Mouse (Mus musculus) heart, embryonic 10.5 days (tissue): ENCODE measurements around the gene Ret. TPM values are rescaled to one million over a fixed set of nuclear protein-coding genes. Genes with fewer than 3 reads are reported as not detected.

ENCODE experiments used
- DNase-seq: peaks from one replicate; pipeline ENCODE4 v3.0.0-alpha.2; 2017; ENCODE audit warnings: low spot score
- H3K27ac ChIP-seq: fragments of 300-500 bp; sonication (generic); 2 replicates; pipeline ENCODE4 v1.5.1; 2016; ENCODE audit warnings: mild to moderate bottlenecking
- H3K27me3 ChIP-seq: fragments of 300-500 bp; sonication (generic); 2 replicates; pipeline ENCODE4 v1.6.1; 2016; ENCODE audit warnings: mild to moderate bottlenecking; ENCODE audit not compliant: poor library complexity, insufficient read depth, severe bottlenecking
- H3K36me3 ChIP-seq: fragments of 300-500 bp; sonication (generic); 2 replicates; pipeline ENCODE4 v1.6.1; 2016; ENCODE audit warnings: mild to moderate bottlenecking, moderate library complexity
- H3K4me1 ChIP-seq: fragments of 300-500 bp; sonication (generic); 2 replicates; pipeline ENCODE4 v1.6.1; 2016; ENCODE audit warnings: mild to moderate bottlenecking
- H3K4me3 ChIP-seq: fragments of 300-500 bp; sonication (generic); 2 replicates; pipeline ENCODE4 v1.5.1; 2016; ENCODE audit warnings: mild to moderate bottlenecking, moderate library complexity
- H3K9me3 ChIP-seq: fragments of 300-500 bp; sonication (generic); 2 replicates; pipeline ENCODE4 v1.6.1; 2016; ENCODE audit warnings: mild to moderate bottlenecking, moderate library complexity
- WGBS: fragments of 180-500 bp; shearing (Covaris S2); methylation state at CpG from one replicate; pipeline ENCODE4 v1.1.7; 2016; 5-methylcytosine and 5-hydroxymethylcytosine counted together
- polyA plus RNA-seq: library from polyadenylated mRNA; unstranded; fragments of >200 nt; fragmentation: Nextera tagmentation; extraction: Ambion mirVana; gene quantifications from 2 replicates; pipeline ENCODE4 v1.2.1, GENCODE M21; 2016

Gene Ret
- polyA plus RNA-seq, 1 experiment from 2014 or later, result 1.3 TPM

GRCm38 (mm10) chr6:118192882-118193281, 4.6 kb downstream of the Ret start:
- no peaks in the 10 kb centered on the region for H3K9me3 ChIP-seq
- no peak overlapping the region for H3K4me3 ChIP-seq
- no peak for DNase-seq
- H3K4me1 ChIP-seq, result peaks cover 26% of the 10 kb centered on the region
- no peak overlapping the region for H3K27ac ChIP-seq
- no peaks in the 10 kb centered on the region for H3K36me3 ChIP-seq
- peaks cover 62% of the 10 kb centered on the region for H3K27me3 ChIP-seq
- 56% methylated on average over 3 of the region's 3 CpGs for WGBS

GRCm38 (mm10) chr6:118192199-118192598, 5.3 kb downstream of the Ret start:
- WGBS, result 74% methylated on average over 4 of the region's 4 CpGs
- H3K4me1 ChIP-seq, result peaks cover 20% of the 10 kb centered on the region
- H3K4me3 ChIP-seq, result no peak overlapping the region
- no peak overlapping the region for H3K27ac ChIP-seq
- H3K27me3 ChIP-seq, result peaks cover 55% of the 10 kb centered on the region
- no peak for DNase-seq
- no peaks in the 10 kb centered on the region for H3K36me3 ChIP-seq
- no peaks in the 10 kb centered on the region for H3K9me3 ChIP-seq

- Histone ChIP-seq H3K27me3 (peaks cover 31% of the 10 kb centered on the region), H3K9me3 (no peaks in the 10 kb centered on the region), H3K4me3 (no peak overlapping the region), H3K4me1 (peaks cover 8% of the 10 kb centered on the region), H3K27ac (no peak overlapping the region), H3K36me3 (no peaks in the 10 kb centered on the region)
- DNase-seq, result no peak
- 53% methylated on average over 3 of the region's 3 CpGs for WGBS
Observed at GRCm38 (mm10) chr6:118189764-118190163, 7.8 kb downstream of the Ret start.

- no peaks in the 10 kb centered on the region for H3K36me3 ChIP-seq
- no peak overlapping the region for H3K27ac ChIP-seq
- no peak for DNase-seq
- H3K9me3 ChIP-seq, result no peaks in the 10 kb centered on the region
- peaks cover 19% of the 10 kb centered on the region for H3K27me3 ChIP-seq
- H3K4me3 ChIP-seq, result no peak overlapping the region
- WGBS, result 25% methylated on average over 9 of the region's 9 CpGs
- H3K4me1 ChIP-seq, result peaks cover 8% of the 10 kb centered on the region
Observed at GRCm38 (mm10) chr6:118188599-118188998, 8.9 kb downstream of the Ret start.

GRCm38 (mm10) chr6:118187285-118187641, 10.3 kb downstream of the Ret start:
- Histone ChIP-seq H3K9me3 (no peaks in the 10 kb centered on the region), H3K27me3 (peaks cover 6% of the 10 kb centered on the region), H3K4me1 (peaks cover 8% of the 10 kb centered on the region), H3K4me3 (no peak overlapping the region), H3K27ac (no peak overlapping the region), H3K36me3 (no peaks in the 10 kb centered on the region)
- WGBS, result 86% methylated on average over 3 of the region's 3 CpGs
- no peak for DNase-seq

GRCm38 (mm10) chr6:118186620-118187284, 10.8 kb downstream of the Ret start:
- Histone ChIP-seq H3K9me3 (no peaks in the 10 kb centered on the region), H3K4me1 (peaks cover 8% of the 10 kb centered on the region), H3K27me3 (peaks cover under 1% of the 10 kb centered on the region), H3K36me3 (no peaks in the 10 kb centered on the region), H3K4me3 (no peak overlapping the region), H3K27ac (no peak overlapping the region)
- 74% methylated on average over 17 of the region's 17 CpGs for WGBS
- no peak for DNase-seq

GRCm38 (mm10) chr6:118184126-118184525, 13.4 kb downstream of the Ret start:
- H3K36me3 ChIP-seq, result no peaks in the 10 kb centered on the region
- no peak for DNase-seq
- H3K9me3 ChIP-seq, result no peaks in the 10 kb centered on the region
- H3K4me3 ChIP-seq, result no peak overlapping the region
- 0 out of 2 replicates have a peak, but pooled peaks cover 3% of the 10 kb centered on the region for H3K27me3 ChIP-seq
- no peak overlapping the region for H3K27ac ChIP-seq
- WGBS, result 89% methylated on average over 10 of the region's 10 CpGs
- H3K4me1 ChIP-seq, result peaks cover 15% of the 10 kb centered on the region

GRCm38 (mm10) chr6:118180085-118180423, 17.5 kb downstream of the Ret start:
- Histone ChIP-seq H3K4me1 (peaks cover 6% of the 10 kb centered on the region; the same call in 1 of the 2 replicates), H3K36me3 (no peaks in the 10 kb centered on the region)

GRCm38 (mm10) chr6:118179316-118180084, 18.0 kb downstream of the Ret start:
- H3K36me3 ChIP-seq, result no peaks in the 10 kb centered on the region
- DNase-seq, result peak; percentile 82
- 0 out of 2 replicates have a peak, but pooled peaks cover 3% of the 10 kb centered on the region for H3K27me3 ChIP-seq
- H3K4me1 ChIP-seq, result peaks cover 6% of the 10 kb centered on the region; the same call in 1 of the 2 replicates
- WGBS, result 63% methylated on average over 13 of the region's 13 CpGs
- no peak overlapping the region for H3K27ac ChIP-seq
- H3K4me3 ChIP-seq, result no peak overlapping the region
- no peaks in the 10 kb centered on the region for H3K9me3 ChIP-seq

More at GRCm38 (mm10) chr6:118180085-118180423, 17.5 kb downstream of the Ret start:
- Histone ChIP-seq H3K9me3 (no peaks in the 10 kb centered on the region), H3K27ac (no peak overlapping the region), H3K27me3 (0 out of 2 replicates have a peak, but pooled peaks cover 3% of the 10 kb centered on the region), H3K4me3 (no peak overlapping the region)
- no peak for DNase-seq
- 81% methylated on average over 12 of the region's 12 CpGs for WGBS

- DNase-seq, result no peak
- no peak overlapping the region for H3K27ac ChIP-seq
- no peaks in the 10 kb centered on the region for H3K9me3 ChIP-seq
- 82% methylated on average over 5 of the region's 5 CpGs for WGBS
- H3K27me3 ChIP-seq, result no peaks in the 10 kb centered on the region
- H3K4me3 ChIP-seq, result no peak overlapping the region
- no peaks in the 10 kb centered on the region; the same call in 1 of the 2 replicates for H3K4me1 ChIP-seq
- H3K36me3 ChIP-seq, result no peaks in the 10 kb centered on the region
Observed at GRCm38 (mm10) chr6:118173975-118174328, 23.6 kb downstream of the Ret start.

GRCm38 (mm10) chr6:118173251-118173974, 24.1 kb downstream of the Ret start:
- H3K36me3 ChIP-seq, result no peaks in the 10 kb centered on the region
- peak; percentile 70 for DNase-seq
- no peaks in the 10 kb centered on the region for H3K27me3 ChIP-seq
- H3K9me3 ChIP-seq, result no peaks in the 10 kb centered on the region
- H3K27ac ChIP-seq, result no peak overlapping the region
- no peaks in the 10 kb centered on the region; the same call in 1 of the 2 replicates for H3K4me1 ChIP-seq
- no peak overlapping the region for H3K4me3 ChIP-seq
- WGBS, result 88% methylated on average over 18 of the region's 18 CpGs

- WGBS, result 91% methylated on average over 7 of the region's 7 CpGs
- H3K36me3 ChIP-seq, result no peaks in the 10 kb centered on the region
- no peaks in the 10 kb centered on the region for H3K4me1 ChIP-seq
Observed at GRCm38 (mm10) chr6:118171386-118171785, 26.1 kb downstream of the Ret start.

GRCm38 (mm10) chr6:118168106-118168505, 29.4 kb downstream of the Ret start:
- H3K4me1 ChIP-seq, result peaks cover 7% of the 10 kb centered on the region; the same call in 1 of the 2 replicates
- peak; percentile 56 for DNase-seq
- 83% methylated on average over 14 of the region's 14 CpGs for WGBS

More at GRCm38 (mm10) chr6:118171386-118171785, 26.1 kb downstream of the Ret start:
- Histone ChIP-seq H3K4me3 (no peak overlapping the region), H3K27me3 (no peaks in the 10 kb centered on the region), H3K27ac (no peak overlapping the region), H3K9me3 (no peaks in the 10 kb centered on the region)
- DNase-seq, result peak; percentile 66

More at GRCm38 (mm10) chr6:118168106-118168505, 29.4 kb downstream of the Ret start:
- Histone ChIP-seq H3K4me3 (no peak overlapping the region), H3K27ac (no peak overlapping the region), H3K9me3 (no peaks in the 10 kb centered on the region), H3K36me3 (no peaks in the 10 kb centered on the region), H3K27me3 (no peaks in the 10 kb centered on the region)
